In the genomic region with DNA sequence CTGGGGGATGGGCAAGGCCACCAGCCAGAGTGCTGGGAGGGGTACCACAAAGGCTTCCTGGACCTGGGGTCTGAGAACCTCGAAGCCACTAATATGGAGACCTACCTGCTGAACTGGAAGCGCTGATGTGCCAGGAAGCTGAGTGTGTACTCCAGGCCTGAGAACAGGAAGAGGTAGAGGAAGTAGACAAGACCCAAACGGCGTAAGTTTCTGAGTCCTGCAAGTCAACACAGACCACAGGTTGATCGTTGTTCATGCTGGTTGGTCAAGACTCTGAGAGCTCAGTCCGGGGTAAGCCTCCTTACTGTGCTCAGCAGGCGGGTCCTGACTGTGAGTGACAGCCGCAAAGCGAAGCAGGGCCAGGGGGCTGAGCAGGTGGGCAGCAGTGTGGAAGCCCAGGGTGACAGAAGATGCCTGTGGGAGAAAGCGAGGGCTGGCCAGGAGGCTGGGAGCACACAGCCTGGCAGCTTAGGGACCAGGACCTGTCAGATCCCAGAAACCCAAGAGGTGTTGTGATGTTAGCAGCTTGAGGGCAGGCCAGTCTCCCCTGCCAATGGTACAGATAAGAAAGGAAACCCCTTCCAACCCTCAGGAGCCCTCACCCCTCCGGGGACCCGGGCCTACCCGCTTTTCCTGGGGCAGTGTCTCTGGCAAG, we compare ENCODE assay signal across 9 mouse cellular contexts. TPM values are rescaled to one million over a fixed set of nuclear protein-coding genes. Genes with fewer than 3 reads are reported as not detected.
DNase-seq lines count a peak whose midpoint lies in the region; ATAC-seq and TF ChIP-seq lines count a peak whose summit lies in the region.
"Had no signal": no experiment of that assay in that cellular context is flagged by ENCODE, and none has a peak within 500 bp of the region (broad histone marks: within the 10 kb centered on the region; RNA-seq: fewer than 3 reads in every experiment).

No protein-coding gene starts in this region.

- H3K36me3 ChIP-seq in hindbrain, embryonic 13.5 days: peaks cover 80% of the 10 kb centered on the region
- H3K36me3 ChIP-seq in hindbrain, embryonic 12.5 days: peaks cover 74% of the 10 kb centered on the region
- H3K36me3 ChIP-seq in liver, embryonic 16.5 days (ENCODE audit: control insufficient read depth, insufficient read depth): peaks cover 40% of the 10 kb centered on the region
- no peaks in the 10 kb centered on the region for H3K36me3 ChIP-seq in kidney, adult 2 months (ENCODE audit: control insufficient read depth, insufficient read depth, low read length)

- no peak for TF ChIP-seq CTCF in kidney, adult 2 months (conservative IDR thresholded peaks at IDR 0.05; ENCODE audit: insufficient read depth, insufficient read length, low read depth, low read length)

- H3K27ac ChIP-seq in hindbrain, embryonic 13.5 days: 0 out of 2 replicates have a peak overlapping the region, but pooled peaks have one; percentile 1
- no peak overlapping the region for H3K27ac ChIP-seq in hindbrain, embryonic 12.5 days
- peak overlapping the region; percentile 43 for H3K27ac ChIP-seq in liver, embryonic 16.5 days (ENCODE audit: low read length)
- H3K27ac ChIP-seq in kidney, adult 2 months (ENCODE audit: insufficient read depth, low read depth, low read length): no peak overlapping the region
- H3K27ac ChIP-seq: neural tube, embryonic 12.5 days had no signal

- H3K4me3 ChIP-seq in hindbrain, embryonic 13.5 days: 0 out of 2 replicates have a peak overlapping the region, but pooled peaks have one; percentile 55
- H3K4me3 ChIP-seq in hindbrain, embryonic 12.5 days: no peak overlapping the region
- no peak overlapping the region for H3K4me3 ChIP-seq in liver, embryonic 16.5 days (ENCODE audit: low read depth, low read length)
- H3K4me3 ChIP-seq in kidney, adult 2 months (ENCODE audit: insufficient read depth, low read depth, low read length): no peak overlapping the region
- H3K4me3 ChIP-seq: neural tube, embryonic 12.5 days had no signal

- 92% methylated on average over 13 of the region's 13 CpGs for WGBS in hindbrain, embryonic 13.5 days
- 94% methylated on average over 13 of the region's 13 CpGs for whole genome bisulfite sequencing in hindbrain, embryonic 12.5 days
- WGBS in liver, embryonic 16.5 days (ENCODE audit: insufficient replicate concordance): 60% methylated on average over 13 of the region's 13 CpGs
- 87% methylated on average over 13 of the region's 13 CpGs for WGBS in kidney, adult 2 months

- no peaks in the 10 kb centered on the region for H3K9me3 ChIP-seq in hindbrain, embryonic 13.5 days
- no peaks in the 10 kb centered on the region for H3K9me3 ChIP-seq in hindbrain, embryonic 12.5 days (replicated peaks)
- H3K9me3 ChIP-seq in liver, embryonic 16.5 days (replicated peaks; ENCODE audit: control insufficient read depth, low read length): no peaks in the 10 kb centered on the region
- H3K9me3 ChIP-seq: neural tube, embryonic 12.5 days had no signal

- no peaks in the 10 kb centered on the region for H3K27me3 ChIP-seq in hindbrain, embryonic 13.5 days
- H3K27me3 ChIP-seq in hindbrain, embryonic 12.5 days: no peaks in the 10 kb centered on the region
- no peaks in the 10 kb centered on the region for H3K27me3 ChIP-seq in liver, embryonic 16.5 days (ENCODE audit: control insufficient read depth, insufficient read depth, low read depth, low read length)
- no peaks in the 10 kb centered on the region for H3K27me3 ChIP-seq in kidney, adult 2 months (replicated peaks; ENCODE audit: control insufficient read depth, insufficient read depth, low read length)
- H3K27me3 ChIP-seq: neural tube, embryonic 12.5 days had no signal

- H3K4me2 ChIP-seq in hindbrain, embryonic 13.5 days: peak overlapping the region; percentile 88; the same call in 1 of the 2 replicates
- no peak overlapping the region for H3K4me2 ChIP-seq in hindbrain, embryonic 12.5 days (replicated peaks)
- H3K4me2 ChIP-seq in liver, embryonic 16.5 days (ENCODE audit: low read depth, low read length): no peak overlapping the region; the same call in 1 of the 2 replicates

- ATAC-seq in hindbrain, embryonic 13.5 days (ENCODE audit: low FRiP score): no peak
- no peak for ATAC-seq in hindbrain, embryonic 12.5 days (ENCODE audit: low FRiP score)
- ATAC-seq in liver, embryonic 16.5 days (ENCODE audit: low read depth): no peak

- peaks cover 32% of the 10 kb centered on the region for H3K4me1 ChIP-seq in hindbrain, embryonic 13.5 days (replicated peaks)
- H3K4me1 ChIP-seq in hindbrain, embryonic 12.5 days: peaks cover 16% of the 10 kb centered on the region
- H3K4me1 ChIP-seq in liver, embryonic 16.5 days (ENCODE audit: control insufficient read depth, low read depth, low read length): peaks cover 47% of the 10 kb centered on the region
- H3K4me1 ChIP-seq in kidney, adult 2 months (ENCODE audit: control insufficient read depth, insufficient read depth, low read length): no peaks in the 10 kb centered on the region; the same call in 1 of the 2 replicates

- peak; percentile 17 for DNase-seq in thymus, postnatal 4 days
- no peak for DNase-seq in thymus, postnatal 10 days (ENCODE audit: low spot score in 2 of 2)
- DNase-seq in testis, postnatal 14 days (ENCODE audit: low spot score): no peak
- no peak for DNase-seq in kidney, adult 2 months
- no peak for DNase-seq in layer of hippocampus, adult 18-20 months (ENCODE audit: low spot score in 2 of 2)

- peak overlapping the region; percentile 80; the same call in 1 of the 2 replicates for H3K9ac ChIP-seq in hindbrain, embryonic 13.5 days
- no peak overlapping the region for H3K9ac ChIP-seq in hindbrain, embryonic 12.5 days
- no peak overlapping the region for H3K9ac ChIP-seq in liver, embryonic 16.5 days (ENCODE audit: low read depth, low read length)
- H3K9ac ChIP-seq: neural tube, embryonic 12.5 days had no signal

- TF ChIP-seq POLR2A in kidney, adult 2 months (IDR thresholded peaks at IDR 0.05; ENCODE audit: low read depth, low read length): no peak

RNA-seq across cellular contexts. Expression of gene Mfsd10, which starts 2.1 kb away (rescaled TPM):
- polyA plus RNA-seq in hindbrain, embryonic 13.5 days (2015; fragmentation: Nextera tagmentation; extraction: Ambion mirVana): 77.2 and 82.5 TPM in 2 replicates
- 89.3 and 90.5 TPM in 2 replicates for polyA plus RNA-seq in hindbrain, embryonic 12.5 days (2016; fragmentation: Nextera tagmentation; extraction: Ambion mirVana)
- 35.3 and 52.3 TPM in 2 replicates for polyA plus RNA-seq in liver, embryonic 16.5 days (2015; fragmentation: Nextera tagmentation; extraction: Ambion mirVana)
- polyA plus RNA-seq in kidney, adult 2 months (2012; rRNA removed): 55.6 and 77.2 TPM in 2 replicates
- total RNA-seq in layer of hippocampus, adult 18-20 months (2021): 10 to 100 TPM; 33.3 to 43.6 TPM

RNA-seq across cellular contexts. Expression of gene Nop14, which starts 25.1 kb away (rescaled TPM):
- polyA plus RNA-seq in hindbrain, embryonic 13.5 days (2015; fragmentation: Nextera tagmentation; extraction: Ambion mirVana): 21.5 and 22.6 TPM in 2 replicates
- 25.1 and 26.0 TPM in 2 replicates for polyA plus RNA-seq in hindbrain, embryonic 12.5 days (2016; fragmentation: Nextera tagmentation; extraction: Ambion mirVana)
- polyA plus RNA-seq in liver, embryonic 16.5 days (2015; fragmentation: Nextera tagmentation; extraction: Ambion mirVana): 9.3 and 10.1 TPM in 2 replicates
- polyA plus RNA-seq in kidney, adult 2 months (2012; rRNA removed): 9.6 and 10.2 TPM in 2 replicates
- 10 to 100 TPM; 15.9 to 16.0 TPM for total RNA-seq in layer of hippocampus, adult 18-20 months (2021)

RNA-seq across cellular contexts. Expression of gene Grk4, which starts 25.3 kb away (rescaled TPM):
- polyA plus RNA-seq in hindbrain, embryonic 13.5 days (2015; fragmentation: Nextera tagmentation; extraction: Ambion mirVana): 1.6 and 3.3 TPM in 2 replicates
- 2.8 TPM in 2 replicates for polyA plus RNA-seq in hindbrain, embryonic 12.5 days (2016; fragmentation: Nextera tagmentation; extraction: Ambion mirVana)
- polyA plus RNA-seq in liver, embryonic 16.5 days (2015; fragmentation: Nextera tagmentation; extraction: Ambion mirVana): 0.79 and 0.91 TPM in 2 replicates
- 0.84 and 1.5 TPM in 2 replicates for polyA plus RNA-seq in kidney, adult 2 months (2012; rRNA removed)
- total RNA-seq in layer of hippocampus, adult 18-20 months (2021): 1 to 10 TPM; 5.3 to 5.6 TPM

Comparison
In these comparisons a context has a peak if more than half of its experiments do, and no peak if none do; other contexts are left out.
1. H3K27ac ChIP-seq: peak in hindbrain, embryonic 13.5 days (single experiment) and liver, embryonic 16.5 days (single experiment); none in hindbrain, embryonic 12.5 days (single experiment) and kidney, adult 2 months (single experiment).